Mouse (Mus musculus) right cerebral cortex, adult 18-20 months (tissue): ENCODE measurements around the gene Ngef.
A peak's percentile ranks its signal among the peaks of the same experiment; 100 is the strongest.
"Not testable (repeated sequence)": the region's sequence is repeated elsewhere in the genome, so short reads cannot be mapped to it uniquely, and the experiment has no call there.

ENCODE experiments used
- DNase-seq: peaks from one replicate; pipeline ENCODE4 v3.0.0; 2022; ENCODE audit warnings: mixed read lengths

Gene Ngef

DNA sequence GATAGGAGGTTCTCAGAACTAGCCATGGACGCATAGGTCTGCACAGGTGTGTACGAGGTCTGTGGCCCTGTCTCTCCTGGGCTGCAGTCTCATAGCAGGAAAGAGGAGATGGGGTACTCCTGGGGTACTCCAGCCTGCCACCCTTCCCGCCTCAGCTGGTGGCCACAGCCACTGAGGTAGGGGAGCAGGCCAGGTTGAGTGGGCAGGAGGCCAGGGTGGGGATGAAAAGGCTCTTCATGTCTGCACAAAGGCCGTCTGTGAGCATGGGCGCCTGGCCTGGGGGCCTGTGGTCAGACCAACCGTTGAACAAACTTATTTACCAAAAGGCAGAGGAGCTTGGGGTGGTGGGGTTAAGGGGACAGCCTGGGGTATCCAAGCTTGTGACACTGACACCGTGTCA lies 101.8 kb downstream of the Ngef start:
- DNase-seq, result no peak

DNA sequence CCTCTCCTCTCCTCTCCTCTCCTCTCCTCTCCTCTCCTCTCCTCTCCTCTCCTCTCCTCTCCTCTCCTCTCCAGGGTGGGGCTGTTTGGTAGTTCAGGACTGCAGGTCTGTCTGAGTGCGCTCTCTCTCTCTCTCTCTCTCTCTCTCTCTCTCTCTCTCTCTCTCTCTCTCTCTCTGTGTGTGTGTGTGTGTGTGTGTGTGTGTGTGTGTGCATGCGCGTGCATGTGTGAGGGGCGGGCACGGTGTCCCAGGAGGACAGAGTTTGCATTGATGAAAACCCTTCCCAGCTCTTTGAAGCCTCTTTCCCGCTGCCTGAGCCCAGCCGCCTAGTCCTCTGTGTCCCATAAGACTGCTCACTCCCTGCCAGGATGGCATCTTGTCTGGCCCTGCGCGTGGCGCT lies 103.7 kb downstream of the Ngef start, which contains the start of gene Snorc:
Gene Snorc, plus strand, starts transcription at position 301 of the 400 bp plus-strand sequence.
- not testable (repeated sequence) for DNase-seq

DNA sequence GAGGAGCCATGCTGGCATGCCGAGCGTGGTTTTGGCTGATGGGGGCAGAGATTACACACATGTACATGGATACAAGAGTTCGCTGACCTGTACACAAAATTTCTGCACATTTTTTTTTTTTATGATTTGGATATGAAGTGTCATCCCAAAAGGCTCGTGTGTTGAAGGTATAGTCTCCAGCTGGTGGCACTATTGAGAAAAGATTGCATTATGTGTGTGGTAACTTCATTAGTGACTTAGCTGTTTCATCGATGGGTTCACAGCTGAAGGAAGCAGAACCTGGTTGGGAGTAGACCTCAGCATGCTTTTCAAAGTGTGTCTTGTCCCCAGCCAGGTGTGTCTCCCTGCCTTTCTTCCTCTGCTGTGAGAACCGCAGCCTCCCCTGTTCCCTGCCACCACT lies 105.3 kb downstream of the Ngef start:
- no peak for DNase-seq

DNA sequence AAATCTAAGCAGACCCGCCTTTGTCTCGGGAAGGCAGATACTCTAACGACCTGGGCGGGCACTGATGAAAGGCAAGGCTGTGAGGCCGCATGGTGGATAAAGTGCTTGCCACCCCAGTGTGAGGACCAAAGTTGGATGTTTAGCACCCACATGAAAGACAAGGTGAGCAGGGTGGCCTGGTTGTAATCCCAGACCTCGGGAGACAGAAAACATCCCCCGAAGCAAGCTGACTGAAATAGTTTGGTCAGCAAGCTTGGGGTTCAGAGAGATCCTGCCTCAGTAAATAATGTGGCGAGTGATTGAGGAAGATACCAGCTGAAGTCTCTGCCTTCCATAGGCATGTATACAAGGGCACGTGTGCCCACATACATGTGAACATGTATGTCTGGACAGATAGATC lies 106.2 kb downstream of the Ngef start:
- no peak for DNase-seq

DNA sequence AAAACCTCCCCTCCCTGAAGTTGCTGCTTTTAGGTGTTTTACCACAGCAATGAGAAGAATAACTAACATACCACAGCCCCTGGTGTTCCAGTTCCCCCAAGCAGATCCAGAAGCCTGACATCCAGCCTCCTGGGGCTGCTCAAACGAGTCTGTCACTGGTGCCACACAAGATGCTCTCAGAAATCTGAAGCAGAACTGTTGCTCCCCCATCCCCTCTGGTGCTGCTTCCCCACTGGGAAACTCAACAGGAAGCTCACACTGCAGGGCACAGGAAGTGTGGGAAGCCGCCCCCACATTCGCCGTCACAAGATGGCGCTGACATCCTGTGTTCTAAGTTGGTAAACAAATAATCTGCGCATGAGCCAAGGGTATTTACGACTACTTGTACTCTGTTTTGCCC lies 113.8 kb downstream of the Ngef start:
- DNase-seq, result not testable (repeated sequence)

GRCm38 (mm10) chr1:87458045-87458444 lies 115.6 kb downstream of the Ngef start:
- DNase-seq, result no peak

DNA sequence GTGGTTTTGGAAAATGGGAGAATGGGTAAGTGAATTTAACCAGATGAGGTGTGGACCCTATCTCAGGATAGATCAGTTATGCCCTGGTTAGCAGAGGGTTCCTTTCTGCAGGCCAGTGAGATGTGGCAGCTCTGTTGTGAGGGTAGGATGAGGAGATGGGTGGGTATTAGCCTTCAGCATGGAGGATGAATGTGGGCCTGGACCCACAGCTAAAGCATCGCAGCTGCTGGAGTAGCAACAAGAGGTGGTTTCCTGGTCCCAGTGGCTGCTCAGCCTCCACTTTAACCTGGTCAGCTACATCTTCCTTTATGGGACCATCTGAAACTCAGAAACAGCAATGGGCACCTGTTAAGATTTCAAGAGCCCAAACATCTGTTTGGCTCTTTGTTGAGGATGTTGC lies 117.2 kb downstream of the Ngef start:
- DNase-seq, result no peak

DNA sequence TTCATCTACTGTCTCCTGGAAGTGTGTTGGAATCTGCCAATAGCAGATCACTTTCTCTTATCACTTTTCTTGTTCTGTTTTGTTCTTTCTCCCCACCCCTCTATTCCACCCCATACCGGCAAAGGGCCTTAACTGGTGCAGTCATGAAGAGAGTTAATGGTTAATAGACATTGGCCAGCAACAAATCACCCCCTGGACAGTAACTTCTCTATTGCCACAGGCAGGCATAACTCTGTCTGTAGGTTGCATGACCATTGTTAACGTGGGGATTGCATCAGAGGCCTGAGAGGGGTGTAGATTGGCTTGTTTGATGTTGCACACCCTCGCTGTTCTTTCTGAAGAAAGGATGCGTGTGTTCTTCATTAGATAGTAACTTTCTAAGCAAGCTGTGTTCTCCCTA lies 124.2 kb downstream of the Ngef start:
- DNase-seq, result no peak

- DNase-seq, result peak; percentile 53
Measured at GRCm38 (mm10) chr1:87447183-87448104, 126.2 kb downstream of the Ngef start.

GRCm38 (mm10) chr1:87436583-87436982 lies 137.1 kb downstream of the Ngef start:
- no peak for DNase-seq

DNA sequence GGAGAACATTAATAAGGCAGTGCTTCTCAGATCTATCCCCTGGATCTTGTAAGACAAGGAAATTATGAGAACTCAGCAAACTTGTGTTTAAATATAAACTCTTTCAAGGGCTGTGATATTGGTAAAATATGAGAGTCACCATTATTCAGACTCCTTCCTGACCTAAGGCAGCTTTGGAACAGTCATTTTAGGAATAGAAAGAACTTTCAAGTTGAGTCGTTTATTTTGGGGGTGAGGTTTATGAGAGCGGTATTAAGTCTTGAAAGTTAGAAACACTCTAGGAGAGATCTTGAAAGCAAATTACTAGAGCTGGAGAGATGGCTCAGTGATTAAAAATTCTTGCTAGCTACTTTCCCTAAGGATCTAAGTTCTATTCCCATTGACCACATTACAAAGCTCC lies 138.5 kb downstream of the Ngef start:
- no peak for DNase-seq
